Mouse (Mus musculus): ENCODE data around the gene Fau. TPM values are rescaled to one million over a fixed set of nuclear protein-coding genes. Genes with fewer than 3 reads are reported as not detected.

The Fau gene
- polyA plus RNA-seq, 1 experiment from 2014 or later, result 1,050 TPM

- peak within 1 kb of the TSS; percentile 94 for H3K4me3 ChIP-seq (replicated peaks; ENCODE audit: low read depth, low read length)
- peak; percentile 58 for ATAC-seq (replicated peaks; ENCODE audit: low FRiP score, low read depth)
Observed at GRCm38 (mm10) chr19:6061021-6061533, 3.4 kb downstream of the Fau start, which contains the start of gene Znhit2. TSS of gene Znhit2 (plus strand) at chr19:6061192.

GRCm38 (mm10) chr19:6061641-6062302 lies 4.1 kb downstream of the Fau start:
- Histone ChIP-seq H3K4me1 (replicated peaks; ENCODE audit: insufficient read depth, low read length) (peaks cover 18% of the 10 kb centered on the region), H3K27ac (peak overlapping the region; percentile 98), H3K9me3 (replicated peaks; ENCODE audit: low read length) (no peaks in the 10 kb centered on the region), H3K36me3 (ENCODE audit: insufficient read depth, low read length) (no peaks in the 10 kb centered on the region; the same call in 1 of the 2 replicates), H3K4me2 (ENCODE audit: low read length) (peak overlapping the region; percentile 100), H3K4me3 (replicated peaks; ENCODE audit: low read depth, low read length) (peak overlapping the region; percentile 94), H3K27me3 (ENCODE audit: insufficient read depth, low read length) (no peaks in the 10 kb centered on the region), H3K9ac (ENCODE audit: low read depth, low read length) (peak overlapping the region; percentile 86)
- WGBS, result under 1% methylated on average over 44 of the region's 44 CpGs
- peak; percentile 58 for DNase-seq (ENCODE audit: low spot score)
- peak; percentile 18; the same call in 1 of the 2 replicates for ATAC-seq (replicated peaks; ENCODE audit: low FRiP score, low read depth)
- no peak for TF ChIP-seq CTCF (IDR thresholded peaks at IDR 0.05; ENCODE audit: low read depth)

More at GRCm38 (mm10) chr19:6061021-6061533, 3.4 kb downstream of the Fau start, which contains the start of gene Znhit2:
- Histone ChIP-seq H3K27me3 (ENCODE audit: insufficient read depth, low read length) (no peaks in the 10 kb centered on the region), H3K9me3 (replicated peaks; ENCODE audit: low read length) (no peaks in the 10 kb centered on the region), H3K9ac (ENCODE audit: low read depth, low read length) (peak within 1 kb of the TSS; percentile 86), H3K36me3 (ENCODE audit: insufficient read depth, low read length) (no peaks in the 10 kb centered on the region; the same call in 1 of the 2 replicates), H3K4me1 (replicated peaks; ENCODE audit: insufficient read depth, low read length) (peaks cover 17% of the 10 kb centered on the region), H3K4me2 (ENCODE audit: low read length) (peak within 1 kb of the TSS; percentile 100), H3K27ac (peak within 1 kb of the TSS; percentile 98)
- DNase-seq (ENCODE audit: low spot score), result peak; percentile 98
- TF ChIP-seq CTCF (IDR thresholded peaks at IDR 0.05; ENCODE audit: low read depth), result no peak
- under 1% methylated on average over 57 of the region's 58 CpGs for WGBS

GRCm38 (mm10) chr19:6062418-6062817 lies 4.8 kb downstream of the Fau start:
- TF ChIP-seq CTCF (IDR thresholded peaks at IDR 0.05; ENCODE audit: low read depth), result no peak
- Histone ChIP-seq H3K9me3 (replicated peaks; ENCODE audit: low read length) (no peaks in the 10 kb centered on the region), H3K36me3 (ENCODE audit: insufficient read depth, low read length) (no peaks in the 10 kb centered on the region; the same call in 1 of the 2 replicates), H3K4me1 (replicated peaks; ENCODE audit: insufficient read depth, low read length) (peaks cover 20% of the 10 kb centered on the region), H3K27ac (peak overlapping the region; percentile 98), H3K9ac (ENCODE audit: low read depth, low read length) (peak overlapping the region; percentile 86), H3K27me3 (ENCODE audit: insufficient read depth, low read length) (no peaks in the 10 kb centered on the region), H3K4me2 (ENCODE audit: low read length) (peak overlapping the region; percentile 100), H3K4me3 (replicated peaks; ENCODE audit: low read depth, low read length) (peak overlapping the region; percentile 94)
- DNase-seq (ENCODE audit: low spot score) (no peak), ATAC-seq (replicated peaks; ENCODE audit: low FRiP score, low read depth) (no peak)
- WGBS, result 45% methylated on average over 5 of the region's 5 CpGs

- peaks cover 22% of the 10 kb centered on the region for H3K4me1 ChIP-seq (replicated peaks; ENCODE audit: insufficient read depth, low read length)
- H3K27ac ChIP-seq, result no peak overlapping the region
- peak overlapping the region; percentile 86; the same call in 1 of the 2 replicates for H3K9ac ChIP-seq (ENCODE audit: low read depth, low read length)
- no peaks in the 10 kb centered on the region for H3K9me3 ChIP-seq (replicated peaks; ENCODE audit: low read length)
- DNase-seq (ENCODE audit: low spot score), result no peak
- no peak overlapping the region for H3K4me2 ChIP-seq (ENCODE audit: low read length)
- 89% methylated on average over 6 of the region's 6 CpGs for WGBS
- ATAC-seq (replicated peaks; ENCODE audit: low FRiP score, low read depth), result no peak
- TF ChIP-seq CTCF (IDR thresholded peaks at IDR 0.05; ENCODE audit: low read depth), result no peak
- no peaks in the 10 kb centered on the region; the same call in 1 of the 2 replicates for H3K36me3 ChIP-seq (ENCODE audit: insufficient read depth, low read length)
- H3K27me3 ChIP-seq (ENCODE audit: insufficient read depth, low read length), result no peaks in the 10 kb centered on the region
- H3K4me3 ChIP-seq (replicated peaks; ENCODE audit: low read depth, low read length), result no peak overlapping the region
Observed at GRCm38 (mm10) chr19:6063081-6063480, 5.4 kb downstream of the Fau start.

GRCm38 (mm10) chr19:6066571-6066970 lies 8.9 kb downstream of the Fau start:
- H3K27me3 ChIP-seq (ENCODE audit: insufficient read depth, low read length), result no peaks in the 10 kb centered on the region
- peak overlapping the region; percentile 86 for H3K4me2 ChIP-seq (ENCODE audit: low read length)
- TF ChIP-seq CTCF (IDR thresholded peaks at IDR 0.05; ENCODE audit: low read depth), result no peak
- H3K36me3 ChIP-seq (ENCODE audit: insufficient read depth, low read length), result peaks cover 20% of the 10 kb centered on the region; the same call in 1 of the 2 replicates
- peak overlapping the region; percentile 41; the same call in 1 of the 2 replicates for H3K9ac ChIP-seq (ENCODE audit: low read depth, low read length)
- peak overlapping the region; percentile 70; the same call in 1 of the 2 replicates for H3K27ac ChIP-seq
- H3K9me3 ChIP-seq (replicated peaks; ENCODE audit: low read length), result no peaks in the 10 kb centered on the region
- ATAC-seq (replicated peaks; ENCODE audit: low FRiP score, low read depth) (no peak), DNase-seq (ENCODE audit: low spot score) (no peak)
- 27% methylated on average over 5 of the region's 5 CpGs for WGBS
- H3K4me1 ChIP-seq (replicated peaks; ENCODE audit: insufficient read depth, low read length), result peaks cover 23% of the 10 kb centered on the region
- H3K4me3 ChIP-seq (replicated peaks; ENCODE audit: low read depth, low read length), result peak overlapping the region; percentile 37; the same call in 1 of the 2 replicates

GRCm38 (mm10) chr19:6067011-6067723 lies 9.5 kb downstream of the Fau start:
- TF ChIP-seq CTCF (IDR thresholded peaks at IDR 0.05; ENCODE audit: low read depth), result peak; percentile 87
- peaks cover 18% of the 10 kb centered on the region; the same call in 1 of the 2 replicates for H3K4me1 ChIP-seq (replicated peaks; ENCODE audit: insufficient read depth, low read length)
- WGBS, result 1% methylated on average over 27 of the region's 30 CpGs

More at GRCm38 (mm10) chr19:6067011-6067723, 9.5 kb downstream of the Fau start:
- DNase-seq (ENCODE audit: low spot score) (peak; percentile 84), ATAC-seq (replicated peaks; ENCODE audit: low FRiP score, low read depth) (peak; percentile 43)
- H3K9me3 ChIP-seq (replicated peaks; ENCODE audit: low read length), result no peaks in the 10 kb centered on the region
- H3K9ac ChIP-seq (ENCODE audit: low read depth, low read length), result peak overlapping the region; percentile 41
- peak overlapping the region; percentile 70 for H3K27ac ChIP-seq
- H3K4me3 ChIP-seq (replicated peaks; ENCODE audit: low read depth, low read length), result peak overlapping the region; percentile 37
- no peaks in the 10 kb centered on the region for H3K27me3 ChIP-seq (ENCODE audit: insufficient read depth, low read length)
- peaks cover 20% of the 10 kb centered on the region; the same call in 1 of the 2 replicates for H3K36me3 ChIP-seq (ENCODE audit: insufficient read depth, low read length)
- peak overlapping the region; percentile 86 for H3K4me2 ChIP-seq (ENCODE audit: low read length)

All from kidney, postnatal 0 days (tissue).